Mouse (Mus musculus): ENCODE results near the gene Gm29866. TPM values are rescaled to one million over a fixed set of nuclear protein-coding genes. Genes with fewer than 3 reads are reported as not detected.
"Not testable (repeated sequence)": the region's sequence is repeated elsewhere in the genome, so short reads cannot be mapped to it uniquely, and the experiment has no call there.

Gm29866 gene
- not detected in 2 replicates for total RNA-seq (2015; ENCODE audit: low replicate concordance)
- total RNA-seq (2017; ENCODE audit: low replicate concordance): not detected in 2 replicates

DNA sequence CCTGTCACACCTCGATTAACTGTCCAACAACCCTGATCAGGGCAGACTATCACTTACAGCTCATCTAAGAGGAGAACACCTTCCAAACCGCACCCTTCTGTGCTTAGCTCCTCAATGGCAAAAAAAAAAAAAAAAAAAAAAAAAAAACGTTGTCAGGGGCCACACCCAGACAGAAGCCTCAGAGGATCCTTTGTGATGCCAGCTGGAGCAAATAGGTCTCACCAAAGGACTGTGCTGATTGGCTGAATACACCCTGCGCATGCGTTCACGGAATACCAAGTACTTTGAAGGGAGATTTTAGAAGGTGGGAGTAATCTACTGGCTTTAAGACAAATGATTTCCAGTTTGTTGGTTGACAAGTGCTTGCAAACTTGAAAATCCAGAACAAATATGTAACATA is at the start of gene Gm29866:
TSS of gene Gm29866 (minus strand) at position 101 of the 400 bp plus-strand sequence.
- not testable (repeated sequence) for ATAC-seq (replicated peaks; ENCODE audit: low FRiP score, poor library complexity, severe bottlenecking)

Other genes starting within 250 kb of the Gm29866 start
- gene Gm20909, start 170.9 kb upstream of the Gm29866 start, total RNA-seq (2015; ENCODE audit: low replicate concordance): not detected in 2 replicates
- not detected in 2 replicates for gene Gm20909, start 170.9 kb upstream of the Gm29866 start, total RNA-seq (2017; ENCODE audit: low replicate concordance)
- not detected in 2 replicates for gene Gm20865, start 247.9 kb upstream of the Gm29866 start, total RNA-seq (2015; ENCODE audit: low replicate concordance)
- gene Gm20865, start 247.9 kb upstream of the Gm29866 start, total RNA-seq (2017; ENCODE audit: low replicate concordance): not detected in 2 replicates